Mouse (Mus musculus) liver, embryonic 15.5 days (tissue): Measurements from ENCODE around the gene Plxnb1. TPM values are rescaled to one million over a fixed set of nuclear protein-coding genes. Genes with fewer than 3 reads are reported as not detected.

Source experiments
- ATAC-seq: fragments of 200-750 bp; cut with Nextera tagmentation; 2 replicates; pipeline ENCODE4 v1.8.0; 2017; ENCODE audit warnings: moderate number of reproducible peaks, mild to moderate bottlenecking, moderate library complexity; ENCODE audit not compliant: insufficient read depth
- H3K27ac ChIP-seq: fragments of 300-500 bp; sonication (generic); replicated peaks from 2 replicates; pipeline ENCODE4 v1.5.1; 2015; ENCODE audit warnings: mild to moderate bottlenecking, inconsistent platforms
- H3K27me3 ChIP-seq: fragments of 300-500 bp; sonication (generic); 2 replicates; pipeline ENCODE4 v1.6.1; 2015; ENCODE audit warnings: mild to moderate bottlenecking, inconsistent platforms
- H3K36me3 ChIP-seq: fragments of 300-500 bp; sonication (generic); replicated peaks from 2 replicates; pipeline ENCODE4 v1.6.1; 2015; ENCODE audit warnings: moderate library complexity, mild to moderate bottlenecking, inconsistent platforms
- H3K4me1 ChIP-seq: fragments of 300-500 bp; sonication (generic); replicated peaks from 2 replicates; pipeline ENCODE4 v1.6.1; 2015; ENCODE audit warnings: inconsistent platforms
- H3K4me2 ChIP-seq: fragments of 300-500 bp; sonication (generic); 2 replicates; pipeline ENCODE4 v1.6.1; 2015; ENCODE audit warnings: moderate library complexity, mild to moderate bottlenecking, inconsistent platforms
- H3K4me3 ChIP-seq: fragments of 300-500 bp; sonication (generic); replicated peaks from 2 replicates; pipeline ENCODE4 v1.5.1; 2015; ENCODE audit warnings: mild to moderate bottlenecking, inconsistent platforms
- H3K9ac ChIP-seq: fragments of 300-500 bp; sonication (generic); 2 replicates; pipeline ENCODE4 v1.6.1; 2015; ENCODE audit warnings: moderate library complexity, mild to moderate bottlenecking, inconsistent platforms
- H3K9me3 ChIP-seq: fragments of 300-500 bp; sonication (generic); replicated peaks from 2 replicates; pipeline ENCODE4 v1.6.1; 2016; ENCODE audit warnings: inconsistent platforms
- WGBS: fragments of 180-500 bp; shearing (Covaris S2); methylation state at CpG from one replicate; pipeline ENCODE4 v1.1.7; 2015; ENCODE audit warnings: mixed read lengths; ENCODE audit not compliant: insufficient replicate concordance; 5-methylcytosine and 5-hydroxymethylcytosine counted together
- polyA plus RNA-seq: library from polyadenylated mRNA; unstranded; fragments of >200 nt; fragmentation: Nextera tagmentation; extraction: Ambion mirVana; gene quantifications from 2 replicates; pipeline ENCODE4 v1.2.1, GENCODE M21; 2015

Gene Plxnb1
- polyA plus RNA-seq = 3.5 and 5.8 TPM in 2 replicates

- peak; percentile 16; the same call in 1 of the 2 replicates for ATAC-seq
- peaks cover 58% of the 10 kb centered on the region for H3K27me3 ChIP-seq
These were observed at the start of gene Plxnb1 for GRCm38 (mm10) chr9:109095137-109095982. Gene Plxnb1, plus strand, starts transcription at chr9:109095389.

DNA sequence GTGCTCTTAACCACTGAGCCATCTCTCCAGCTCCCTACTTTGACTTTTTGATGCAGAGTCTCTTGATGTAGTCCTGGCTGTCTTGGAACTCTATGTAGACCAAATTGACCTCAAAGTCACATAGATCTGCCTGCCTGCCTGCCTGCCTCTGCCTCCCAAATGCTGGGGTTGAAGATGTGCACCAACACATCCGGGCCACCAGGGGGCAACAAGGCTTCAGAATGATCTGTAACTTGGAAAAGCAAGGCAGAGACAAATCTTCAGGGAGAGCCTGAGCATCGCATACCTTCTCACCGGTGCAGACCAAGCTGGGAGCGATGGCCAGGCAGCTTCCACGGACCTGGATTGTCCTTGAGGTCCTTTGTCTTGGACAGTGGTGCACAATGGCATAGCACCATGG is 48.9 kb upstream of the Plxnb1 start:
- no peak overlapping the region for H3K4me2 ChIP-seq
- H3K4me1 ChIP-seq = peaks cover 10% of the 10 kb centered on the region; the same call in 1 of the 2 replicates
- H3K36me3 ChIP-seq = no peaks in the 10 kb centered on the region
- H3K27ac ChIP-seq = no peak overlapping the region
- 30% methylated on average over 5 of the region's 5 CpGs for WGBS
- H3K27me3 ChIP-seq = no peaks in the 10 kb centered on the region
- no peak for ATAC-seq
- H3K4me3 ChIP-seq = no peak overlapping the region
- no peak overlapping the region for H3K9ac ChIP-seq
- no peaks in the 10 kb centered on the region for H3K9me3 ChIP-seq

More at GRCm38 (mm10) chr9:109095137-109095982, at the start of gene Plxnb1:
- H3K4me2 ChIP-seq = peak within 1 kb of the TSS; percentile 62
- no peaks in the 10 kb centered on the region for H3K9me3 ChIP-seq
- H3K27ac ChIP-seq = peak within 1 kb of the TSS; percentile 81
- peak within 1 kb of the TSS; percentile 45 for H3K9ac ChIP-seq
- H3K4me1 ChIP-seq = peaks cover 38% of the 10 kb centered on the region
- H3K36me3 ChIP-seq = peaks cover 14% of the 10 kb centered on the region
- under 1% methylated on average over 100 of the region's 102 CpGs for WGBS
- H3K4me3 ChIP-seq = peak within 1 kb of the TSS; percentile 57

DNA sequence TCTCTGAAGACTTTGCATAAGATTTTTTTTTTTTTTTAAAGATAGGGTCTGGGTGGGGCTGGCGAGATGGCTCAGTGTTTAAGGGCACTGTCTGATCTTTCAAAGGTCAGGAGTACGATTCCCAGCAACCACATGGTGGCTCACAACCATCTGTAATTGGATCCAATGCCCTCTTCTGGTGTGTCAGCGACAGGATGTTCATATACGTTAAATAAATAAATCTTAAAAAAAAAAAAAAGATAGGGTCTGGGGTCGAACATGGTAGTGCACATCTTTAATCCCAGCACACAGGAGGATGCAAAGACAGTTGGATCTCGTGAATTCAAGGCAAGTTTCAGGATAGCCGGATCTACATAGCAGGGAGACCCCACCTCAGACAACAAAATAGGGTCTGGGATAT is 45.9 kb upstream of the Plxnb1 start:
- Histone ChIP-seq H3K36me3 (no peaks in the 10 kb centered on the region), H3K27ac (no peak overlapping the region), H3K4me2 (no peak overlapping the region), H3K4me1 (peaks cover 17% of the 10 kb centered on the region), H3K27me3 (no peaks in the 10 kb centered on the region), H3K9me3 (no peaks in the 10 kb centered on the region), H3K9ac (no peak overlapping the region), H3K4me3 (no peak overlapping the region)
- ATAC-seq = no peak
- WGBS = 57% methylated on average over 7 of the region's 7 CpGs

GRCm38 (mm10) chr9:109049996-109050673 is 45.1 kb upstream of the Plxnb1 start:
- Histone ChIP-seq H3K4me1 (peaks cover 25% of the 10 kb centered on the region), H3K27ac (no peak overlapping the region), H3K27me3 (no peaks in the 10 kb centered on the region), H3K4me2 (no peak overlapping the region), H3K36me3 (no peaks in the 10 kb centered on the region), H3K9ac (no peak overlapping the region), H3K9me3 (no peaks in the 10 kb centered on the region), H3K4me3 (no peak overlapping the region)
- ATAC-seq = no peak
- WGBS = 73% methylated on average over 9 of the region's 9 CpGs

DNA sequence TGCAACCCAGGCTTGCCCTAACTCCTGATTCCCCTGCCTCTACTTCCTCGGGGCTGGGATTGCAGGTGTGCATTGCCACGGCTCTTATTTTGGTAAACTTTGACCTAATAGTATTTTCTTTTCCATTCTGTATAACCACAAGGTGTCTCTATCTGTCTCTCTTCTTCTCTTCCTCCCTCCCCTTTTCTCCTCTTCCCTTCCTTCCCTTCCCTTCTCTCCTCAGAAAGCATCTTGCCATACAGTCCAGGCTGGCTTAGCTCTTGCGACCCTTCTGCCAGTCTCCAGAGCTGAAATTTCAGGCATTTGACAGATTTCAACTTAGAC is 44.6 kb upstream of the Plxnb1 start:
- Histone ChIP-seq H3K9ac (no peak overlapping the region), H3K36me3 (no peaks in the 10 kb centered on the region), H3K4me1 (peaks cover 30% of the 10 kb centered on the region), H3K4me2 (no peak overlapping the region), H3K27me3 (no peaks in the 10 kb centered on the region), H3K27ac (no peak overlapping the region), H3K9me3 (no peaks in the 10 kb centered on the region), H3K4me3 (no peak overlapping the region)
- 52% methylated on average over 3 of the region's 3 CpGs for WGBS
- ATAC-seq = no peak

DNA sequence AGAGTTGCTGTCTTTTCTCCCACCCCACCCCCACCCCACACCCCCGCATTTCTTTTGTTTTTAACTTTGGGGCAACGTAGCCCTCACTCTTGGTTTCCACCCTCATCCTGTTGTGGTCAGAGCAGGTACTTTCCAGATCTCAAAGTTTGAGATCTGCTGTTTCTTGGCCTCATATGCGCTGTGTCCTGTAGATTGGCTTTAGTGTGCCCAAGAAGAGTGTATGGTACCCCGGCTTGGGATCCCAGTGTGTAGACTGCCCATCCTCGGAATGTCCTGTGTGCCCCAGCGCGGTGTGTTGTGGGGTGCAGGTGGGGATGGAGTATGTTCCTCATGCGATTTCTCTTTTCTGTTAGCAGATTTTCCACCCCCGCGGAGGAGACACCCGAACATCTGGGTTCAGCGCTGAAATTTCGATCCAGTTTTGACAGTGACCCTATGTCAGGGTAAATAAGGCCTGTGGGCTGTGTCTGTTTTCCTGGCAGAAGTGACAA is 44.1 kb upstream of the Plxnb1 start:
- Histone ChIP-seq H3K4me1 (peaks cover 34% of the 10 kb centered on the region), H3K27me3 (no peaks in the 10 kb centered on the region), H3K4me3 (no peak overlapping the region), H3K4me2 (no peak overlapping the region), H3K36me3 (peaks cover under 1% of the 10 kb centered on the region; the same call in 1 of the 2 replicates), H3K9ac (no peak overlapping the region), H3K9me3 (no peaks in the 10 kb centered on the region), H3K27ac (no peak overlapping the region)
- no peak for ATAC-seq
- WGBS = 55% methylated on average over 13 of the region's 13 CpGs

DNA sequence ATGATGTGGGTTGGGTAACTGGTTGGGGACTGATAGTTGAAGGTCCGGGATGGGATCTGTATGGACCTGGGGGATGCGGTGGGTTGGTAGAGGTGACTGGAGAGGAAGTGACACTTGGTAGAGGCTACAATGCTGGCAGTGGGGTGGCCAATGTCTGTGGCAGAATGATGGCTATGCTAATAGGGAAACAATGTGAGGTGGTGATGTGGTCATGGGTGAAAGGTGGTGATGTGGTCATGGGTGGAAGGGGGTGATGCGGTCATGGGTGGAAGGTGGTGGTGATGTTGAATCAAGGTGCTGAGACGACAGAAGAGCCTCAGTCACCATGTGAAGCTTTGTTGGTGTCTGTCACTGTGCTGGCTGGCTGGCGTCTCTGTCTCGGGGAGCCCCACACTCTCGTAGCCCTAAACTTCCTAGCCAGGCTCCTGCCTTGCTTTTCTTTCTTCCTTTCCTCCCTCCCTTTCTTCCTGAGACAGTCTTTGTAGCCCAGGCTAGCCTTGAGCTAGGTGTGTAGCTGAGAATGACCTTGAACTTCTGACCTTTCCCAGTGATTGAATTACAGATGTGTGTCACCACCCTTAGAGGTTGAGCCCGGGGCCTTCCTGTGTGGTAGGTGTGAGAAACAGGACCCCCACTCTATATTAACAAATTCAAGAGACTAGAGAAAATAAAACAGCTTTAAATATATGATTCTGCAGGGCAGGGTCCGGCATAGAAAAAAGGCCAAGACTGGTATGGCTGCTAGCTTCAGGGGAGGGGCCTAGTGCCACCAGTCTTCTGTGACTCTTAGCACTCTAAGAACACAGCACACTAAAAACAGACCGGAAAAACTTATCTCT is 43.3 kb upstream of the Plxnb1 start:
- H3K9ac ChIP-seq = no peak overlapping the region
- H3K4me2 ChIP-seq = no peak overlapping the region
- WGBS = 67% methylated on average over 10 of the region's 10 CpGs
- no peak overlapping the region for H3K4me3 ChIP-seq
- ATAC-seq = no peak
- no peak overlapping the region for H3K27ac ChIP-seq
- H3K36me3 ChIP-seq = peaks cover 9% of the 10 kb centered on the region
- no peaks in the 10 kb centered on the region for H3K9me3 ChIP-seq
- H3K27me3 ChIP-seq = no peaks in the 10 kb centered on the region
- H3K4me1 ChIP-seq = peaks cover 39% of the 10 kb centered on the region

GRCm38 (mm10) chr9:109052490-109053260 is 42.5 kb upstream of the Plxnb1 start:
- WGBS = 76% methylated on average over 9 of the region's 9 CpGs

DNA sequence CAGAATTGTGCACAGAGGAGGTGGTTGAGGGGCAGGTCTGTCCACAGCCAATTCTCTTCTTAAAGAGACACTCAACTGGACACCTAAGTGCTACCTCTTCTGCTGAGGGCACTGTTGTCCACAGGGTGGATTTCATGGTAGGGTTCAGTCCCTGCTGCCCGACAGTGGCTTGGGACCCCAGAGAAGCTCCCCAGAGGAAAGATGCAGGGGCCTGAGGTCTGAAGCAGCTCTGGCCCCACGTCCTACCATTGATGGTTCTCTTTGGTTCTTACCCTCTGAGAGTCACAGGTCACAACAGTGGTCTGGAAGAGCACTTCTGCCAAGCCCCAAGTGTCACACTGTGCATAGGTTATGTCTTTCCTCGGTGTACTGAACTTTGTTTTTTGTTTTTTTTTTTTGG is 41.8 kb upstream of the Plxnb1 start:
- no peak for ATAC-seq
- no peaks in the 10 kb centered on the region for H3K9me3 ChIP-seq
- H3K27ac ChIP-seq = no peak overlapping the region
- no peak overlapping the region for H3K4me3 ChIP-seq
- no peaks in the 10 kb centered on the region for H3K27me3 ChIP-seq
- WGBS = 68% methylated on average over 3 of the region's 3 CpGs
- peaks cover 44% of the 10 kb centered on the region for H3K4me1 ChIP-seq
- no peak overlapping the region for H3K4me2 ChIP-seq
- H3K9ac ChIP-seq = no peak overlapping the region
- peaks cover 24% of the 10 kb centered on the region for H3K36me3 ChIP-seq

More at GRCm38 (mm10) chr9:109052490-109053260, 42.5 kb upstream of the Plxnb1 start:
- Histone ChIP-seq H3K36me3 (peaks cover 17% of the 10 kb centered on the region), H3K4me2 (no peak overlapping the region), H3K27ac (no peak overlapping the region), H3K4me1 (peaks cover 39% of the 10 kb centered on the region), H3K9ac (no peak overlapping the region), H3K4me3 (no peak overlapping the region), H3K9me3 (no peaks in the 10 kb centered on the region), H3K27me3 (no peaks in the 10 kb centered on the region)
- ATAC-seq = no peak

DNA sequence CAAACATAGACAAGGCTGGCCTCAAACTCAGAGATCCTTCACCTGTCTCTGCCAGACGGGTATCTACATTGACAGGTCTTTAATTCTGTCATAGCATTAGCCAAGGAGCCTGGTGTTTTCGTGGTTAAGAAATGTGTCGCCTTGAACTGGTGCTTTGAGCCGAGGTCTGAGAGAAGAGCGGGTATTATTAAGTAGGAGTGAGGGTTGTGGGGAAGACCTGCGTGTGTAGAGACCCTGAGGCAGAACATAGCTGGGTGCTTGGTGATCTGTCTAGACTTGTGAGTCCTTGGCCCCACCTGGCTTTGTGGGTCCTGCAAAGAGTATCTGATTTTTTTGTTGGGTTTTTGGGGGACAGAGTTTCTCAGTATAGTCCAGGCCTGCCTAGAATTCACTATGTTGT is 41.3 kb upstream of the Plxnb1 start:
- H3K27ac ChIP-seq = no peak overlapping the region
- H3K4me3 ChIP-seq = no peak overlapping the region
- no peak for ATAC-seq
- peaks cover 49% of the 10 kb centered on the region for H3K4me1 ChIP-seq
- H3K9me3 ChIP-seq = no peaks in the 10 kb centered on the region
- H3K9ac ChIP-seq = no peak overlapping the region
- H3K36me3 ChIP-seq = peaks cover 25% of the 10 kb centered on the region
- 52% methylated on average over 6 of the region's 6 CpGs for WGBS
- no peak overlapping the region for H3K4me2 ChIP-seq
- no peaks in the 10 kb centered on the region for H3K27me3 ChIP-seq
